Mouse (Mus musculus) myocyte (in vitro differentiated cells): ENCODE results near the gene Uvrag. TPM values are rescaled to one million over a fixed set of nuclear protein-coding genes. Genes with fewer than 3 reads are reported as not detected.
A peak's percentile ranks its signal among the peaks of the same experiment; 100 is the strongest.

Experiments used
- H3K27me3 ChIP-seq: one replicate; pipeline ENCODE4 v1.6.1; 2011; ENCODE audit not compliant: control insufficient read depth, insufficient read depth, insufficient read length
- H3K36me3 ChIP-seq: one replicate; pipeline ENCODE4 v1.6.1; 2011; ENCODE audit not compliant: control insufficient read depth, insufficient read depth
- H3K4me2 ChIP-seq: one replicate; pipeline ENCODE4 v1.6.1; 2011; ENCODE audit warnings: low read depth, control low read depth
- H3K4me3 ChIP-seq: one replicate; pipeline ENCODE4 v1.5.1; 2011; ENCODE audit warnings: mild to moderate bottlenecking, control low read depth, moderate library complexity
- H3K79me2 ChIP-seq: one replicate; pipeline ENCODE4 v1.6.1; 2011; ENCODE audit not compliant: control insufficient read depth, insufficient read depth
- H3ac ChIP-seq: one replicate; pipeline ENCODE4 v1.6.1; 2011; ENCODE audit not compliant: control insufficient read depth, insufficient read length
- CEBPB ChIP-seq: IDR thresholded peaks from 2 replicates; pipeline ENCODE4 v1.6.1; 2011; ENCODE audit warnings: mild to moderate bottlenecking, moderate library complexity; ENCODE audit not compliant: poor library complexity, insufficient read depth, severe bottlenecking
- E2F4 ChIP-seq: IDR thresholded peaks from one replicate; pipeline ENCODE4 v1.6.1; 2011; ENCODE audit warnings: mild to moderate bottlenecking, control low read depth, moderate library complexity; ENCODE audit not compliant: insufficient read depth
- MAX ChIP-seq: IDR thresholded peaks from one replicate; pipeline ENCODE4 v1.6.1; 2011; ENCODE audit warnings: low read depth, mild to moderate bottlenecking, control low read depth
- MYOD1 ChIP-seq, 3 experiments: IDR thresholded peaks; one replicate each; pipeline ENCODE4 v1.6.1; 2011; ENCODE audit warnings: control low read depth in 2 of 3, low read depth in 2 of 3, mild to moderate bottlenecking in 2 of 3, moderate library complexity in 1 of 3; ENCODE audit not compliant: insufficient read length in 2 of 3, control insufficient read depth in 1 of 3
- MYOG ChIP-seq, 3 experiments: IDR thresholded peaks; one replicate each; pipeline ENCODE4 v1.6.1; 2011; ENCODE audit warnings: control low read depth in 2 of 3, low read depth in 2 of 3, mild to moderate bottlenecking in 2 of 3; ENCODE audit not compliant: insufficient read length in 2 of 3, control insufficient read depth in 1 of 3, insufficient read depth in 1 of 3
- POLR2A ChIP-seq: IDR thresholded peaks from one replicate; pipeline ENCODE4 v1.6.1; 2011; ENCODE audit warnings: low read depth, mild to moderate bottlenecking, control low read depth, moderate library complexity; ENCODE audit not compliant: insufficient read length
- POLR2AphosphoS2 ChIP-seq: IDR thresholded peaks from one replicate; pipeline ENCODE4 v1.6.1; 2011; ENCODE audit warnings: low read depth, control low read depth; ENCODE audit not compliant: insufficient read length
- REST ChIP-seq: IDR thresholded peaks from one replicate; pipeline ENCODE4 v1.6.1; 2011; ENCODE audit warnings: mild to moderate bottlenecking, control low read depth, moderate library complexity; ENCODE audit not compliant: insufficient read depth, insufficient read length
- SRF ChIP-seq: IDR thresholded peaks from one replicate; pipeline ENCODE4 v1.6.1; 2011; ENCODE audit warnings: low read depth; ENCODE audit not compliant: control insufficient read depth, insufficient read length
- TCF12 ChIP-seq: IDR thresholded peaks from one replicate; pipeline ENCODE4 v1.6.1; 2011; ENCODE audit warnings: mild to moderate bottlenecking, control low read depth; ENCODE audit not compliant: poor library complexity, insufficient read depth, severe bottlenecking
- TCF3 ChIP-seq: IDR thresholded peaks from one replicate; pipeline ENCODE4 v1.6.1; 2011; ENCODE audit warnings: low read depth, control low read depth; ENCODE audit not compliant: insufficient read length
- USF1 ChIP-seq: IDR thresholded peaks from one replicate; pipeline ENCODE4 v1.6.1; 2011; ENCODE audit warnings: low read depth, mild to moderate bottlenecking, control low read depth, moderate library complexity
- polyA plus RNA-seq: library from polyadenylated mRNA; unstranded; fragments of >200 nt; fragmentation: generic; extraction: Trizol; gene quantifications from one replicate; pipeline ENCODE4 v1.2.1, GENCODE M21; 2012; ENCODE audit warnings: missing spikeins

Gene Uvrag
- polyA plus RNA-seq, 1 experiment, result 9.0 TPM

DNA sequence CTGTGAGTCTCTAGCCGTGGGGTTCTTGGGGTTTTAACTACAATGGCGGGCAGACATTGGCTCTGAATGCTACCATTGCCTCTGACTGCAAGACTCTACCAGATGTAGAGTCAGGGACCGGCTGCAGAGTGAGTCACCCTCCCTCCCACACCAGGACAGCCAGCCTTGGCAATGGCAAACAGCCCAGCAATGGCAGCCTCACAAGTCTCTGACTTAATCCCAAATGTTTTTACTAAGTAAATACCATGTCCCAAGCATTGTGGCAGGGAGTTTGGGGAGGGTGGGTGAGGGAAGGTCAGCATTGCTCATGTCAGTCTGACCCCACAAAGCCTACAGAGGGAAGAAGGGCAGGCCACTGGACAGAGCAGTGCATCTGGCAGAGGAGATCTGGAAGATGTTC is 55.7 kb downstream of the Uvrag start:
- Histone ChIP-seq H3K27me3 (no peaks in the 10 kb centered on the region), H3ac (no peak overlapping the region), H3K79me2 (no peaks in the 10 kb centered on the region), H3K4me2 (peak overlapping the region; percentile 66), H3K4me3 (no peak overlapping the region), H3K36me3 (no peaks in the 10 kb centered on the region)
- TF ChIP-seq MYOG (IDR thresholded peaks at IDR 0.05; ENCODE audit: control insufficient read depth in 1 of 3, insufficient read depth in 1 of 3, insufficient read length in 2 of 3, low read depth in 2 of 3), result peak in 2 of 3 experiments; percentile 34 to 70
- TF ChIP-seq MYOD1 (IDR thresholded peaks at IDR 0.05; ENCODE audit: control insufficient read depth in 1 of 3, insufficient read length in 2 of 3, low read depth in 2 of 3), result peak in 2 of 3 experiments; percentile 75 to 77
- TF ChIP-seq E2F4, result no peak

DNA sequence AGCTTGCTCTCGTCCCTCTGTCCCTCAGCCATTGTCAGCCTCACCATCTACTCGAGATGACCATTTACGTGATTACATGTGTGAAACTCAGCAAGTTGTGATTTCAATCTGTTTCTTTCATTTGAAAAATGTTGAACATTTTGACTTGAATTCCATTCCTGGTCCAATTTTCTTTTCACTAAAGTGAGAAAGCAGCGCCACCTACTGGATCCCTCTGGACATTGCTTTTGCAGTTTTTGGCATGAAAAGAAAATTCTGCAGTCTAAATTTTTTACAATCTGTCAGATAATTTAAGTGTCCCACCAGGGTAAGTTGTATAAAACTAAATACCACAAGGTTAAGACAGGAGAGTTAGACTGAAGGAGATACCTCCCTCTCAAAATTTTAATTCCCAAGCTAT is 61.4 kb downstream of the Uvrag start:
- Histone ChIP-seq H3K79me2 (no peaks in the 10 kb centered on the region), H3ac (no peak overlapping the region), H3K27me3 (no peaks in the 10 kb centered on the region), H3K4me2 (no peak overlapping the region), H3K36me3 (no peaks in the 10 kb centered on the region), H3K4me3 (no peak overlapping the region)
- no peak for TF ChIP-seq USF1
- no peak for TF ChIP-seq CEBPB
- TF ChIP-seq MAX, result no peak
- TF ChIP-seq TCF12, result no peak
- no peak for TF ChIP-seq POLR2A
- TF ChIP-seq MYOD1 (IDR thresholded peaks at IDR 0.05; ENCODE audit: control insufficient read depth in 1 of 3, insufficient read length in 2 of 3, low read depth in 2 of 3), result no peak
- no peak for TF ChIP-seq SRF
- no peak for TF ChIP-seq REST
- no peak for TF ChIP-seq MYOG (IDR thresholded peaks at IDR 0.05; ENCODE audit: control insufficient read depth in 1 of 3, insufficient read depth in 1 of 3, insufficient read length in 2 of 3, low read depth in 2 of 3)
- no peak for TF ChIP-seq POLR2AphosphoS2
- TF ChIP-seq E2F4, result no peak
- TF ChIP-seq TCF3, result no peak

GRCm38 (mm10) chr7:99078805-99079204 is 62.1 kb downstream of the Uvrag start:
- Histone ChIP-seq H3K79me2 (no peaks in the 10 kb centered on the region), H3K4me3 (no peak overlapping the region), H3K27me3 (no peaks in the 10 kb centered on the region), H3K36me3 (no peaks in the 10 kb centered on the region), H3K4me2 (no peak overlapping the region), H3ac (no peak overlapping the region)
- TF ChIP-seq CEBPB (no peak), POLR2AphosphoS2 (no peak), MYOG (IDR thresholded peaks at IDR 0.05; ENCODE audit: control insufficient read depth in 1 of 3, insufficient read depth in 1 of 3, insufficient read length in 2 of 3, low read depth in 2 of 3) (no peak), POLR2A (no peak), E2F4 (no peak), MAX (no peak), USF1 (no peak), TCF12 (no peak), SRF (no peak), MYOD1 (IDR thresholded peaks at IDR 0.05; ENCODE audit: control insufficient read depth in 1 of 3, insufficient read length in 2 of 3, low read depth in 2 of 3) (no peak), TCF3 (no peak), REST (no peak)

- Histone ChIP-seq H3K79me2 (no peaks in the 10 kb centered on the region), H3ac (no peak overlapping the region), H3K4me2 (peak overlapping the region; percentile 7), H3K4me3 (no peak overlapping the region), H3K36me3 (no peaks in the 10 kb centered on the region), H3K27me3 (no peaks in the 10 kb centered on the region)
- no peak for TF ChIP-seq MAX
- no peak for TF ChIP-seq USF1
- TF ChIP-seq SRF, result no peak
- no peak for TF ChIP-seq TCF3
- TF ChIP-seq MYOD1 (IDR thresholded peaks at IDR 0.05; ENCODE audit: control insufficient read depth in 1 of 3, insufficient read length in 2 of 3, low read depth in 2 of 3), result no peak
- no peak for TF ChIP-seq REST
- no peak for TF ChIP-seq MYOG (IDR thresholded peaks at IDR 0.05; ENCODE audit: control insufficient read depth in 1 of 3, insufficient read depth in 1 of 3, insufficient read length in 2 of 3, low read depth in 2 of 3)
- TF ChIP-seq E2F4, result no peak
- no peak for TF ChIP-seq POLR2A
- no peak for TF ChIP-seq TCF12
- no peak for TF ChIP-seq CEBPB
- TF ChIP-seq POLR2AphosphoS2, result no peak
These were observed 63.7 kb downstream of the Uvrag start for GRCm38 (mm10) chr7:99077234-99077633.

DNA sequence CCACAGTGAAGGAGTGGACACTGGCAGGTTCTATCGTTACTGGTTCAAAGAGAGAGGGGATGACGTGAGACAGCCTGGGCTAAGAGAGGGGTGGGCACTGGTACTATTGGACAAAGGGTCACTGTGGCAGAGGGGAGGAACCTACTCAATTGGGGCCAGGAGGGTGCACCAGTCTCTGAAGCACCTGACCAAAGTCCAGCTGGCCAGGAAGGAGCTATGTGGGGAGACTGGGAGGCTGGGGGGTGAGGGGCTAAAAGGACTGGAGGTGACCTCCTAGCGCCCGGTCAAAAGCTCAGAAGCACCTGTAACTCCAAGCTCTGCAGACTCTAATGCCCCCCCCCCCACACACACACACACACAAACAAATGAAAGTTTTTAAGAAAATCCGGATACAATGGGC is 65.8 kb downstream of the Uvrag start:
- no peaks in the 10 kb centered on the region for H3K27me3 ChIP-seq
- no peak overlapping the region for H3K4me3 ChIP-seq
- H3ac ChIP-seq, result no peak overlapping the region
- no peaks in the 10 kb centered on the region for H3K79me2 ChIP-seq
- TF ChIP-seq MYOG (IDR thresholded peaks at IDR 0.05; ENCODE audit: control insufficient read depth in 1 of 3, insufficient read depth in 1 of 3, insufficient read length in 2 of 3, low read depth in 2 of 3) (no peak), MYOD1 (IDR thresholded peaks at IDR 0.05; ENCODE audit: control insufficient read depth in 1 of 3, insufficient read length in 2 of 3, low read depth in 2 of 3) (no peak), POLR2AphosphoS2 (no peak), REST (no peak), USF1 (no peak), E2F4 (no peak), TCF3 (no peak), CEBPB (no peak), SRF (no peak)
- H3K4me2 ChIP-seq, result no peak overlapping the region
- H3K36me3 ChIP-seq, result no peaks in the 10 kb centered on the region
